Mouse (Mus musculus) kidney, embryonic 16.5 days (tissue): ENCODE measurements at regions not wholly inside any gene's neighbourhood (a gene's known extent, or its start where the extent isn't known, plus 50 kb on each side); places are given as distances from the start of the nearest gene placed in this dataset.
"Not testable (repeated sequence)": the region's sequence is repeated elsewhere in the genome, so short reads cannot be mapped to it uniquely, and the experiment has no call there.

Experiments used
- ATAC-seq: fragments of 200-750 bp; cut with Nextera tagmentation; 2 replicates; pipeline ENCODE4 v1.8.0; 2017; ENCODE audit warnings: moderate TSS enrichment; ENCODE audit not compliant: low FRiP score, low TSS enrichment
- H3K27ac ChIP-seq: fragments of 300-500 bp; sonication (generic); 2 replicates; pipeline ENCODE4 v1.5.1; 2014; ENCODE audit warnings: low read length
- H3K27me3 ChIP-seq: fragments of 300-500 bp; sonication (generic); 2 replicates; pipeline ENCODE4 v1.6.1; 2014; ENCODE audit warnings: low read length, control low read depth, mixed read lengths; ENCODE audit not compliant: insufficient read depth
- H3K36me3 ChIP-seq: fragments of 300-500 bp; sonication (generic); 2 replicates; pipeline ENCODE4 v1.6.1; 2014; ENCODE audit warnings: low read length, control low read depth, mixed read lengths; ENCODE audit not compliant: insufficient read depth
- H3K4me1 ChIP-seq: fragments of 300-500 bp; sonication (generic); 2 replicates; pipeline ENCODE4 v1.6.1; 2014; ENCODE audit warnings: low read length, control low read depth, mixed read lengths; ENCODE audit not compliant: insufficient read depth
- H3K4me2 ChIP-seq: fragments of 300-500 bp; sonication (generic); replicated peaks from 2 replicates; pipeline ENCODE4 v1.6.1; 2014; ENCODE audit warnings: low read depth, low read length
- H3K4me3 ChIP-seq: fragments of 300-500 bp; sonication (generic); 2 replicates; pipeline ENCODE4 v1.5.1; 2014; ENCODE audit warnings: mild to moderate bottlenecking, low read length
- H3K9ac ChIP-seq: fragments of 300-500 bp; sonication (generic); replicated peaks from 2 replicates; pipeline ENCODE4 v1.6.1; 2014; ENCODE audit warnings: low read length
- H3K9me3 ChIP-seq: fragments of 300-500 bp; sonication (generic); 2 replicates; pipeline ENCODE4 v1.6.1; 2016; ENCODE audit warnings: low read length, control low read depth
- WGBS: fragments of 180-500 bp; shearing (Covaris S2); extraction: QIAGEN DNeasy Blood & Tissue Kit; methylation state at CpG from one replicate; pipeline ENCODE4 v1.1.7; 2014; 5-methylcytosine and 5-hydroxymethylcytosine counted together

- no peak overlapping the region for H3K4me3 ChIP-seq
- H3K4me1 ChIP-seq: no peaks in the 10 kb centered on the region
- no peak overlapping the region for H3K27ac ChIP-seq
- H3K4me2 ChIP-seq: no peak overlapping the region
- H3K9ac ChIP-seq: no peak overlapping the region
- H3K36me3 ChIP-seq: no peaks in the 10 kb centered on the region
- ATAC-seq: no peak
- no peaks in the 10 kb centered on the region for H3K27me3 ChIP-seq
- WGBS: 80% methylated on average over 3 of the region's 3 CpGs
- H3K9me3 ChIP-seq: 0 out of 2 replicates have a peak, but pooled peaks cover 2% of the 10 kb centered on the region
These were observed 1277.8 kb upstream of the Tacstd2 start for GRCm38 (mm10) chr6:68813346-68813745.

GRCm38 (mm10) chr6:68799205-68799604, 1263.6 kb upstream of the Tacstd2 start:
- not testable (repeated sequence) for H3K4me1 ChIP-seq, H3K9me3 ChIP-seq, H3K9ac ChIP-seq, H3K27me3 ChIP-seq, ATAC-seq, H3K4me3 ChIP-seq, H3K4me2 ChIP-seq, H3K27ac ChIP-seq, H3K36me3 ChIP-seq
- WGBS: 90% methylated on average over 16 of the region's 19 CpGs

- no peak for ATAC-seq
- H3K4me2 ChIP-seq: no peak overlapping the region
These were observed 1235.9 kb upstream of the Tacstd2 start for GRCm38 (mm10) chr6:68771507-68771906.

GRCm38 (mm10) chr6:68750451-68750850, 1214.9 kb upstream of the Tacstd2 start:
- WGBS: 92% methylated on average over 1 of the region's 1 CpGs
- no peak overlapping the region for H3K4me2 ChIP-seq
- H3K9me3 ChIP-seq: no peaks in the 10 kb centered on the region
- no peaks in the 10 kb centered on the region for H3K27me3 ChIP-seq
- no peaks in the 10 kb centered on the region for H3K4me1 ChIP-seq
- H3K9ac ChIP-seq: no peak overlapping the region
- ATAC-seq: no peak
- no peaks in the 10 kb centered on the region for H3K36me3 ChIP-seq
- H3K27ac ChIP-seq: no peak overlapping the region
- no peak overlapping the region for H3K4me3 ChIP-seq

More at GRCm38 (mm10) chr6:68771507-68771906, 1235.9 kb upstream of the Tacstd2 start:
- H3K9ac ChIP-seq: no peak overlapping the region
- H3K36me3 ChIP-seq: no peaks in the 10 kb centered on the region
- H3K9me3 ChIP-seq: no peaks in the 10 kb centered on the region
- H3K27me3 ChIP-seq: no peaks in the 10 kb centered on the region
- H3K27ac ChIP-seq: no peak overlapping the region
- H3K4me3 ChIP-seq: no peak overlapping the region
- WGBS: 86% methylated on average over 2 of the region's 2 CpGs
- H3K4me1 ChIP-seq: no peaks in the 10 kb centered on the region

- no peak overlapping the region for H3K4me2 ChIP-seq
- no peaks in the 10 kb centered on the region for H3K36me3 ChIP-seq
- no peak for ATAC-seq
- H3K4me3 ChIP-seq: no peak overlapping the region
- H3K9ac ChIP-seq: no peak overlapping the region
- H3K9me3 ChIP-seq: no peaks in the 10 kb centered on the region
- no peaks in the 10 kb centered on the region for H3K27me3 ChIP-seq
- no peaks in the 10 kb centered on the region for H3K4me1 ChIP-seq
- WGBS: 85% methylated on average over 3 of the region's 3 CpGs
- H3K27ac ChIP-seq: no peak overlapping the region
These were observed 1214.1 kb upstream of the Tacstd2 start for GRCm38 (mm10) chr6:68749699-68750098.

GRCm38 (mm10) chr6:68738573-68738972, 1203.0 kb upstream of the Tacstd2 start:
- Histone ChIP-seq H3K9ac (no peak overlapping the region), H3K4me2 (no peak overlapping the region), H3K27ac (no peak overlapping the region), H3K27me3 (no peaks in the 10 kb centered on the region), H3K4me1 (no peaks in the 10 kb centered on the region), H3K36me3 (no peaks in the 10 kb centered on the region), H3K4me3 (no peak overlapping the region), H3K9me3 (no peaks in the 10 kb centered on the region)
- no peak for ATAC-seq

- Histone ChIP-seq H3K27me3 (no peaks in the 10 kb centered on the region), H3K27ac (no peak overlapping the region), H3K9me3 (no peaks in the 10 kb centered on the region), H3K4me1 (no peaks in the 10 kb centered on the region), H3K4me3 (no peak overlapping the region), H3K9ac (no peak overlapping the region), H3K36me3 (no peaks in the 10 kb centered on the region), H3K4me2 (no peak overlapping the region)
- 93% methylated on average over 3 of the region's 3 CpGs for WGBS
- ATAC-seq: no peak
These were observed 1201.1 kb upstream of the Tacstd2 start for GRCm38 (mm10) chr6:68736647-68737046.

- Histone ChIP-seq H3K9me3 (no peaks in the 10 kb centered on the region), H3K4me1 (no peaks in the 10 kb centered on the region), H3K4me2 (no peak overlapping the region), H3K9ac (no peak overlapping the region), H3K27me3 (no peaks in the 10 kb centered on the region), H3K36me3 (no peaks in the 10 kb centered on the region), H3K4me3 (no peak overlapping the region), H3K27ac (no peak overlapping the region)
- no peak for ATAC-seq
These were observed 1200.5 kb upstream of the Tacstd2 start for GRCm38 (mm10) chr6:68736068-68736467.

GRCm38 (mm10) chr6:68711084-68711483, 1175.5 kb upstream of the Tacstd2 start:
- not testable (repeated sequence) for H3K4me2 ChIP-seq, H3K4me1 ChIP-seq, H3K4me3 ChIP-seq, ATAC-seq, H3K9ac ChIP-seq, H3K27ac ChIP-seq, H3K9me3 ChIP-seq, H3K27me3 ChIP-seq, H3K36me3 ChIP-seq
- WGBS: 90% methylated on average over 1 of the region's 1 CpGs

GRCm38 (mm10) chr6:68704291-68704800, 1168.8 kb upstream of the Tacstd2 start:
- not testable (repeated sequence) for H3K4me2 ChIP-seq, H3K4me1 ChIP-seq, H3K27me3 ChIP-seq, H3K36me3 ChIP-seq, H3K9me3 ChIP-seq, H3K27ac ChIP-seq, H3K4me3 ChIP-seq, H3K9ac ChIP-seq, ATAC-seq

GRCm38 (mm10) chr6:68680792-68681110, 1145.2 kb upstream of the Tacstd2 start:
- H3K4me1 ChIP-seq, H3K27me3 ChIP-seq, H3K36me3 ChIP-seq, H3K9me3 ChIP-seq, H3K9ac ChIP-seq, H3K4me2 ChIP-seq, ATAC-seq, H3K4me3 ChIP-seq, H3K27ac ChIP-seq: not testable (repeated sequence)
